Mouse (Mus musculus) embryonic facial prominence, embryonic 13.5 days (tissue): ENCODE measurements around the gene Zfpl1. TPM values are rescaled to one million over a fixed set of nuclear protein-coding genes. Genes with fewer than 3 reads are reported as not detected.
"Not testable (repeated sequence)": the region's sequence is repeated elsewhere in the genome, so short reads cannot be mapped to it uniquely, and the experiment has no call there.

ENCODE experiments used
- ATAC-seq: fragments of 200-750 bp; cut with Nextera tagmentation; 2 replicates; pipeline ENCODE4 v1.8.0; 2017; ENCODE audit warnings: low read depth; ENCODE audit not compliant: insufficient number of reproducible peaks, insufficient read depth, low FRiP score, low TSS enrichment
- H3K27ac ChIP-seq: fragments of 300-500 bp; sonication (generic); 2 replicates; pipeline ENCODE4 v1.5.1; 2015; ENCODE audit warnings: moderate library complexity, mild to moderate bottlenecking, inconsistent platforms
- H3K27me3 ChIP-seq: fragments of 300-500 bp; sonication (generic); 2 replicates; pipeline ENCODE4 v1.6.1; 2015; ENCODE audit warnings: mild to moderate bottlenecking, inconsistent platforms
- H3K36me3 ChIP-seq: fragments of 300-500 bp; sonication (generic); 2 replicates; pipeline ENCODE4 v1.6.1; 2015; ENCODE audit warnings: mild to moderate bottlenecking, inconsistent platforms
- H3K4me1 ChIP-seq: fragments of 300-500 bp; sonication (generic); 2 replicates; pipeline ENCODE4 v1.6.1; 2015; ENCODE audit warnings: inconsistent platforms
- H3K4me2 ChIP-seq: fragments of 300-500 bp; sonication (generic); 2 replicates; pipeline ENCODE4 v1.6.1; 2015; ENCODE audit warnings: moderate library complexity, mild to moderate bottlenecking, inconsistent platforms
- H3K4me3 ChIP-seq: fragments of 300-500 bp; sonication (generic); 2 replicates; pipeline ENCODE4 v1.5.1; 2015; ENCODE audit warnings: mild to moderate bottlenecking, inconsistent platforms
- H3K9ac ChIP-seq: fragments of 300-500 bp; sonication (generic); 2 replicates; pipeline ENCODE4 v1.6.1; 2015; ENCODE audit warnings: mild to moderate bottlenecking, inconsistent platforms
- H3K9me3 ChIP-seq: fragments of 300-500 bp; sonication (generic); 2 replicates; pipeline ENCODE4 v1.6.1; 2016; ENCODE audit warnings: inconsistent platforms
- WGBS: fragments of 180-500 bp; shearing (Covaris S2); methylation state at CpG from one replicate; pipeline ENCODE4 v1.1.7; 2015; ENCODE audit warnings: mixed read lengths; 5-methylcytosine and 5-hydroxymethylcytosine counted together
- polyA plus RNA-seq: library from polyadenylated mRNA; unstranded; fragments of >200 nt; fragmentation: Nextera tagmentation; extraction: Ambion mirVana; gene quantifications from 2 replicates; pipeline ENCODE4 v1.2.1, GENCODE M21; 2015

Gene Zfpl1
- polyA plus RNA-seq, 1 experiment from 2014 or later: 79.1 TPM

DNA sequence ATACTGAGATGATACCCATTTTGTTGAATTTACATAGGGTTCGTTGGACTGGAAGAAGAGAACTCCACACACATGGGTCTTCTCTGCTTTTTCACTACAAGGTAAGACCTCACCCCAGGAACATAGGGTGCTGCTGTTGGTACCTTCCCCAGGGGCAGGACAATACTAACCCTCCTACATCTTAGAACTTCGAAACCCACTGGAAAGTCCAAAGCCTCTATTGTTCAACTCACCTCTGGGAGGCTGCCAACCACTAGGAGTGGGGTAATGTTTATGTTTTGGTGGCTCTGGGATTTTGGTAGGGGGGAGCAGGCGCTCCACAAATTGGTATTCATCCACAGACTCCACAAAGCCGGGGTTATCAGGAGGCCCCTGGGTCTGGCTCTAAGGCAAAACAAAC lies 28.1 kb downstream of the Zfpl1 start:
- Histone ChIP-seq H3K27me3 (no peaks in the 10 kb centered on the region), H3K4me1 (peaks cover 21% of the 10 kb centered on the region), H3K9ac (peak overlapping the region; percentile 97), H3K4me3 (peak overlapping the region; percentile 86), H3K27ac (no peak overlapping the region), H3K4me2 (peak overlapping the region; percentile 84), H3K36me3 (peaks cover 55% of the 10 kb centered on the region), H3K9me3 (no peaks in the 10 kb centered on the region)
- ATAC-seq: no peak
- WGBS: 51% methylated on average over 4 of the region's 4 CpGs

DNA sequence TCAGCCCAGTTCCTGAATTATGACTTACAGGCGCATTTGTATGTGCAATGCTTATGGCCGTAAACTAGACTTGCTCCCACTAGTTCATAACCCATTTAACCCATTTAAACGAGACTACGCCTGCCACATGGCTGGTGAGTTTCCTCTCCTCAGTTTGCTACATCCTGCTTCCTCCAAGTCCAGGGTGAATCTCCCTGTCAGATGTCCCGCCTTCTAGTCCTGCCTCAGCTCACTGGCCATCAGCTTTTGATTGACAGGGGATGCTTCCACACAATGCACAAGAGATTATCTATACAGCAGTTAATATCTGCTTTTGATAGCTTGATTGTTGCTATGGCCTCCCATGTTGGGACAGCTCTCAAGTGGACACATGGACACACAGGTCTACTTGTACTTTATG lies 30.5 kb downstream of the Zfpl1 start:
- Histone ChIP-seq H3K27ac (no peak overlapping the region), H3K4me1 (peaks cover 17% of the 10 kb centered on the region), H3K27me3 (no peaks in the 10 kb centered on the region), H3K9ac (0 out of 2 replicates have a peak overlapping the region, but pooled peaks have one; percentile 6), H3K9me3 (no peaks in the 10 kb centered on the region), H3K4me3 (no peak overlapping the region), H3K36me3 (peaks cover 74% of the 10 kb centered on the region), H3K4me2 (no peak overlapping the region)
- ATAC-seq: no peak
- WGBS: 82% methylated on average over 5 of the region's 5 CpGs

- Histone ChIP-seq H3K9ac (peak overlapping the region; percentile 17; the same call in 1 of the 2 replicates), H3K27me3 (no peaks in the 10 kb centered on the region), H3K9me3 (no peaks in the 10 kb centered on the region), H3K36me3 (peaks cover 80% of the 10 kb centered on the region), H3K4me2 (no peak overlapping the region), H3K4me1 (peaks cover 25% of the 10 kb centered on the region), H3K27ac (no peak overlapping the region), H3K4me3 (no peak overlapping the region)
- no peak for ATAC-seq
- 91% methylated on average over 7 of the region's 7 CpGs for WGBS
Measured at GRCm38 (mm10) chr19:6052516-6052915, 32.2 kb downstream of the Zfpl1 start.

GRCm38 (mm10) chr19:6048681-6049410 lies 35.9 kb downstream of the Zfpl1 start:
- Histone ChIP-seq H3K36me3 (peaks cover 59% of the 10 kb centered on the region), H3K4me3 (peak overlapping the region; percentile 89; the same call in 1 of the 2 replicates), H3K27ac (no peak overlapping the region), H3K4me2 (peak overlapping the region; percentile 94; the same call in 1 of the 2 replicates), H3K9ac (0 out of 2 replicates have a peak overlapping the region, but pooled peaks have one; percentile 11), H3K9me3 (no peaks in the 10 kb centered on the region), H3K27me3 (no peaks in the 10 kb centered on the region), H3K4me1 (peaks cover 27% of the 10 kb centered on the region)
- no peak for ATAC-seq
- WGBS: 82% methylated on average over 11 of the region's 11 CpGs

DNA sequence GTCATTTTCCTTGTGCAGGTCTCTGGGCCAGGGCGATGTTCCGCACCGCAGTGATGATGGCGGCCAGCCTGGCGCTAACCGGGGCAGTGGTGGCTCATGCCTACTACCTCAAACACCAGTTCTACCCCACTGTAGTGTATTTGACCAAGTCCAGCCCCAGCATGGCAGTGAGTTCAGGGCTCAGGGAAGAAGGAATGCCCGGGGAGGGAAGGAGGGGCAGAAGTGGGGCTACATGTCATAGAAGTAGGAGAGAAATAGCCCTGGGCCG lies 36.9 kb downstream of the Zfpl1 start:
- Histone ChIP-seq H3K4me3 (peak overlapping the region; percentile 89), H3K27ac (0 out of 2 replicates have a peak overlapping the region, but pooled peaks have one; percentile 99), H3K27me3 (no peaks in the 10 kb centered on the region), H3K36me3 (peaks cover 49% of the 10 kb centered on the region), H3K9me3 (no peaks in the 10 kb centered on the region), H3K9ac (peak overlapping the region; percentile 89), H3K4me2 (peak overlapping the region; percentile 94), H3K4me1 (peaks cover 27% of the 10 kb centered on the region)
- 81% methylated on average over 8 of the region's 8 CpGs for WGBS
- no peak for ATAC-seq

- Histone ChIP-seq H3K4me2 (peak overlapping the region; percentile 94), H3K9ac (peak overlapping the region; percentile 89), H3K36me3 (peaks cover 44% of the 10 kb centered on the region), H3K9me3 (no peaks in the 10 kb centered on the region), H3K4me3 (peak overlapping the region; percentile 89), H3K4me1 (peaks cover 27% of the 10 kb centered on the region), H3K27ac (peak overlapping the region; percentile 99), H3K27me3 (no peaks in the 10 kb centered on the region)
- no peak for ATAC-seq
- WGBS: 1% methylated on average over 44 of the region's 44 CpGs
Measured at GRCm38 (mm10) chr19:6047154-6047898, 37.4 kb downstream of the Zfpl1 start.

DNA sequence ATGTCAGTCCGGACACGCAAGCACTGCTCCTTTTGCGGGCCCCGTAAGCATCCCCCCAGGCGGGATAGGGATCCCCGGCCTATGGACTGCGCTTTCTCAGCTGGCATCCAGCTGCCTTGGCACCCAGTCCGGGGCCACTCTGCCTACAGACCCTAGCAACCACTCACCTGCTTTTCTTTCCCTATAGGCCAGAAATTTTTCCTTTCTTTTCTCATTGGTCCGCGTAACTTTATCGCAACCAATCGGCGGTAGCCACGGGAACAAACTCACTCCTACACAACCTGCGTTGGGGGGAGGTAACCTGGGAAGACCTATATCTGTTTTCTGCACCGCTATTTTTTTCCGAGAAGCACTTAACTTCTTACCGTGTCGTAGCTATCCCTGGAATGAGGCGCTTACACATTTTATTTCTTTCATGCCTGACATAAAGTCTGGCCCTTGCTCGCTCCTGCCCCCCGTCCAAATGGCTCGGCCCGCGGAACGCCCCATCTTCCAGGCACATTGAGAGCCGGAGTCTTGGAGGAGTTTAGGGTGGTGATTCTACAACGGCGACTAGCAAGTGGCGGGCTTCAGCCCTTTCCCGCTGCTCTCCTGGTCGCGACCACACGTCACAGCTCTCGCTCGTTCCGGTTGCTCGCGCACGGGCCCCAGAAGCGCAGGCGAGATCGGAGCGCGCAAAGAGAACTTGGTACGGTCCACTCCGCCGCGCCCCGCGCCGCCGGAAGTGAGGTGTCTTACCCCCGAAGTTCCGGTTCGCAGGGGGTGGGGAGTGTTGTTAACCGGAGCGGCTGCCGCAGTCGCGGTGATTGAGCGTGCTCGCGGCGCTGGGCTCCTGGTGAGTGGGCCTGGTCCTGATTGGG lies 38.2 kb downstream of the Zfpl1 start, which contains the start of gene Syvn1:
Gene Syvn1, plus strand, starts transcription at position 283 of the 860 bp plus-strand sequence.
- H3K9me3 ChIP-seq: no peaks in the 10 kb centered on the region
- peak within 1 kb of the TSS; percentile 89 for H3K9ac ChIP-seq
- H3K27me3 ChIP-seq: no peaks in the 10 kb centered on the region
- peaks cover 36% of the 10 kb centered on the region for H3K36me3 ChIP-seq
- ATAC-seq: peak; percentile 85
- peak within 1 kb of the TSS; percentile 89 for H3K4me3 ChIP-seq
- H3K4me2 ChIP-seq: peak within 1 kb of the TSS; percentile 94
- H3K27ac ChIP-seq: peak within 1 kb of the TSS; percentile 99
- under 1% methylated on average over 65 of the region's 65 CpGs for WGBS
- peaks cover 27% of the 10 kb centered on the region for H3K4me1 ChIP-seq

DNA sequence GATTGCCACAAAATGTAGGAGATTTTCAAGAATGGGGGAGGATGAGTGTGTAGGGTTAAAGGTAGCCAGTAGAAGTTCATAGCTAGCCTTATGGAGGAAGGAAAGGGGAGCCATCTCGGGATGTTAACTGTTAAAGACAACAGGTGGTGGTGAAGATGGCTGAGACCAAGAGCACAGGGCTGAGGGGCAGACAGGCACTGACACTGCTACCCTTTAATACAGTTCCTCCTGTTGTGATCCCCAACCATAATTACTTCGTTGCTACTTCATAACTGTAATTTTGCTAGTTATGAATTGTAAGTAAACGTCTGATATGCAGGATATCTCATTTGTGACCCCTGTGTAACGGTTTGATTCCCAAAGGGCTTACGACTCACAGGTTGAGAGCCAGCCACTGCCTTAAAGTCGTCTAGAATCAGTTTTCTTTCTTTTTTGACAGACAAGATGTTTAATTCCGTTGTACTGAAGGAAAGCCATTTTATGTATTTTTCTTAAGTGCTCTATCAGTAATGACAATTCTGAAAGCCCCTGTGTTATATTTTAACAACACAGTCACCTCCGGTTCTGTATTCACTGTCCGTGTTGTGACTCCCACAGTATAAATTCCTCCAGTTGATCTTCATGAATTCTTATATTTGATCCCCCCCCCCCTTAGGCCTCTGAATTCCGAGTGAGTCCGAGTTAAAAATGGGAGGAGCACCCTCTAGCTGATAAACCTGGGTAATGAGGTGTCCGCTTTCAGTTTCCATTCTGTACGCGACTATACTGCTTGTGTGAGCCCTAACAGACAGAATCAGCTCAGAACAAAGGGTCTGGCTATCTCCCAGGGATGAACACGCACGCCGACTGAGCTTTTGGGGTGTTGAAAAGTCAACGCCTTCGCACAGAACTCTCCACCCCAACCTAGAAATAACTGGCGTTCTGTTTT lies 39.1 kb downstream of the Zfpl1 start:
- H3K9me3 ChIP-seq: no peaks in the 10 kb centered on the region
- peak overlapping the region; percentile 89 for H3K9ac ChIP-seq
- WGBS: 18% methylated on average over 20 of the region's 20 CpGs
- peaks cover 27% of the 10 kb centered on the region for H3K36me3 ChIP-seq
- peak overlapping the region; percentile 94 for H3K4me2 ChIP-seq
- ATAC-seq: peak; percentile 5; the same call in 1 of the 2 replicates
- no peaks in the 10 kb centered on the region for H3K27me3 ChIP-seq
- H3K4me1 ChIP-seq: peaks cover 27% of the 10 kb centered on the region
- peak overlapping the region; percentile 89 for H3K4me3 ChIP-seq
- H3K27ac ChIP-seq: peak overlapping the region; percentile 99

DNA sequence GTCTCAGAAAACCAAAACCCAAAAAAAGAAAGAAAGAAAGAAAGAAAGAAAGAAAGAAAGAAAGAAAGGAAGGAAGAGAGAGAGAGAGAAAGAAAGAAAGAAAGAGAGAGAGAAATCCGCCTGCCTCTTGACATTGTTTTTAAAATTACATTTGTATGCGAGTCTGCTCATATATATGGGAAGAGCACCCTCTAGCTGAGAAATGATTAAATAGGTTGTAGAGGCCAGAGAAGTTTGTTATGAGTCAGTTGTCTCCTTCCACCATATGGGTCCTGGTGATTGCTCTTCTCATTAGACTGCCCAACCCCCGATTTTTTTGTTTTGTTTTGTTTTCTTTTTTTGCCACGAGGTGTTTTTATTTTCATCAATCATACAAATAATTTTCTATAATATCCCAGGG lies 40.7 kb downstream of the Zfpl1 start:
- H3K4me2 ChIP-seq, H3K27me3 ChIP-seq, H3K9ac ChIP-seq, ATAC-seq, H3K27ac ChIP-seq, H3K9me3 ChIP-seq, H3K4me3 ChIP-seq: not testable (repeated sequence)
- Histone ChIP-seq H3K4me1 (peaks cover 27% of the 10 kb centered on the region), H3K36me3 (peaks cover 12% of the 10 kb centered on the region)
- 59% methylated on average over 4 of the region's 4 CpGs for WGBS

DNA sequence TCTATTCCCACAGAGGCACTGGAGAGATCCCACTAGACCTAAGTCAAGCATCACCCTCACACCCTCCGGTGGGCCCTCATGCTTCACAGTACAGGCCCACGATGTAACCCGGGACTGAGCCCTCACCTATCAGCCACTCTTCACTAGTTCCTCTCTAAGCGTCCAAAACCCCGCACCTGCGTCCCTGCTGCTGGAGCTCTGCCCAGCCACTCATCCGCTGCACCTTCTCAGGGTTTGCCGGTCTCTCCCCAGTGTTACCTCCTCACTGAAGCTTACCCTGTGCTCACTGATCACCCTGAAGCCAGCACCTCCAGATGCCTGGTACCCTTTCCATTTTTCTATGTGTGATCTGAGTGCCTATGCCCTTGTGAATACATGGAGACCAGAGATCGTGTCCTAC lies 42.5 kb downstream of the Zfpl1 start:
- Histone ChIP-seq H3K36me3 (no peaks in the 10 kb centered on the region), H3K4me1 (peaks cover 10% of the 10 kb centered on the region), H3K9ac (no peak overlapping the region), H3K4me3 (no peak overlapping the region), H3K9me3 (no peaks in the 10 kb centered on the region), H3K4me2 (no peak overlapping the region), H3K27me3 (no peaks in the 10 kb centered on the region), H3K27ac (no peak overlapping the region)
- 81% methylated on average over 9 of the region's 9 CpGs for WGBS
- no peak for ATAC-seq
